Mouse (Mus musculus) stomach, embryonic 14.5 days (tissue): Measurements from ENCODE around the gene Otud5. TPM values are rescaled to one million over a fixed set of nuclear protein-coding genes. Genes with fewer than 3 reads are reported as not detected.

ENCODE experiments used
- ATAC-seq: fragments of 200-750 bp; cut with Nextera tagmentation; 2 replicates; pipeline ENCODE4 v1.8.0; 2017; ENCODE audit warnings: low read depth, moderate TSS enrichment; ENCODE audit not compliant: insufficient number of reproducible peaks, insufficient read depth, low FRiP score
- H3K27ac ChIP-seq: fragments of 300-500 bp; sonication (generic); 2 replicates; pipeline ENCODE4 v1.5.1; 2014; ENCODE audit warnings: mild to moderate bottlenecking, low read length, moderate library complexity, mixed read lengths
- H3K27me3 ChIP-seq: fragments of 300-500 bp; sonication (generic); 2 replicates; pipeline ENCODE4 v1.6.1; 2014; ENCODE audit warnings: low read length, control low read depth, mixed read lengths; ENCODE audit not compliant: control insufficient read depth, insufficient read depth
- H3K36me3 ChIP-seq: fragments of 300-500 bp; sonication (generic); 2 replicates; pipeline ENCODE4 v1.6.1; 2014; ENCODE audit warnings: mild to moderate bottlenecking, control low read depth, low read length, moderate library complexity, mixed read lengths; ENCODE audit not compliant: control insufficient read depth, insufficient read depth
- H3K4me1 ChIP-seq: fragments of 300-500 bp; sonication (generic); 2 replicates; pipeline ENCODE4 v1.6.1; 2014; ENCODE audit warnings: low read length, control low read depth, mixed read lengths; ENCODE audit not compliant: control insufficient read depth, insufficient read depth
- H3K4me2 ChIP-seq: fragments of 300-500 bp; sonication (generic); replicated peaks from 2 replicates; pipeline ENCODE4 v1.6.1; 2014; ENCODE audit warnings: low read depth, low read length, control low read depth
- H3K4me3 ChIP-seq: fragments of 300-500 bp; sonication (generic); 2 replicates; pipeline ENCODE4 v1.5.1; 2014; ENCODE audit warnings: low read depth, low read length, control low read depth
- H3K9ac ChIP-seq: fragments of 300-500 bp; sonication (generic); replicated peaks from 2 replicates; pipeline ENCODE4 v1.6.1; 2014; ENCODE audit warnings: low read depth, mild to moderate bottlenecking, control low read depth, low read length, moderate library complexity, mixed read lengths
- H3K9me3 ChIP-seq: fragments of 300-500 bp; sonication (generic); 2 replicates; pipeline ENCODE4 v1.6.1; 2016; ENCODE audit warnings: low read depth, low read length, control low read depth; ENCODE audit not compliant: control insufficient read depth
- WGBS: fragments of 180-500 bp; shearing (Covaris S2); extraction: QIAGEN DNeasy Blood & Tissue Kit; methylation state at CpG from one replicate; pipeline ENCODE4 v1.1.7; 2014; 5-methylcytosine and 5-hydroxymethylcytosine counted together
- polyA plus RNA-seq: library from polyadenylated mRNA; unstranded; fragments of >200 nt; fragmentation: Nextera tagmentation; extraction: Ambion mirVana; gene quantifications from 2 replicates; pipeline ENCODE4 v1.2.1, GENCODE M21; 2014

The Otud5 gene
- polyA plus RNA-seq, 1 experiment from 2014 or later, result 28.5 TPM

GRCm38 (mm10) chrX:7867141-7867540 is 26.0 kb downstream of the Otud5 start:
- Histone ChIP-seq H3K4me2 (no peak overlapping the region), H3K4me3 (no peak overlapping the region), H3K9me3 (no peaks in the 10 kb centered on the region), H3K4me1 (no peaks in the 10 kb centered on the region), H3K9ac (no peak overlapping the region), H3K27ac (no peak overlapping the region), H3K27me3 (no peaks in the 10 kb centered on the region), H3K36me3 (peaks cover 6% of the 10 kb centered on the region)
- ATAC-seq, result no peak
- 91% methylated on average over 1 of the region's 1 CpGs for WGBS

GRCm38 (mm10) chrX:7868506-7868905 is 27.3 kb downstream of the Otud5 start:
- no peak overlapping the region for H3K27ac ChIP-seq
- WGBS, result 52% methylated on average over 2 of the region's 2 CpGs
- H3K4me2 ChIP-seq, result no peak overlapping the region
- no peaks in the 10 kb centered on the region for H3K4me1 ChIP-seq
- H3K9ac ChIP-seq, result no peak overlapping the region
- no peak for ATAC-seq
- H3K27me3 ChIP-seq, result no peaks in the 10 kb centered on the region
- H3K9me3 ChIP-seq, result no peaks in the 10 kb centered on the region
- no peak overlapping the region for H3K4me3 ChIP-seq
- peaks cover 8% of the 10 kb centered on the region for H3K36me3 ChIP-seq

DNA sequence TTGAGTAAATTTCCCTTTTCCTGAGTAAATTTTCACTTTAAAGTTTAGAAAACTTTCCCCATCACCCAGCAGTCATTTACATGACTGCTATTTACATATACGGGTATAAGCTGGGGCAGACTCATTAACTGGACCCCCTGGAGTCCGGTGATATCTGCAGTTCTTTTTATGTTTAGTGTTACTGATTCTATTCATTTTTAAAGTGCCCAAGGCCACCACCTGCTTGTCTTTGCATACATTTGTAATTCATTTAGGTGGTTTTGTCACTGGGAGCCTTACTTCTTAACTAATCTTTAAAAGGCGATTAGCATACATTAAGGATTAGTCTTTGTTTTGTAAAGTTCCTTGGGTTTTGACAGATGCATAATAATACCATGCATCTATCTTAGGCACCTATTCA is 28.7 kb downstream of the Otud5 start:
- H3K27me3 ChIP-seq, result no peaks in the 10 kb centered on the region
- ATAC-seq, result no peak

DNA sequence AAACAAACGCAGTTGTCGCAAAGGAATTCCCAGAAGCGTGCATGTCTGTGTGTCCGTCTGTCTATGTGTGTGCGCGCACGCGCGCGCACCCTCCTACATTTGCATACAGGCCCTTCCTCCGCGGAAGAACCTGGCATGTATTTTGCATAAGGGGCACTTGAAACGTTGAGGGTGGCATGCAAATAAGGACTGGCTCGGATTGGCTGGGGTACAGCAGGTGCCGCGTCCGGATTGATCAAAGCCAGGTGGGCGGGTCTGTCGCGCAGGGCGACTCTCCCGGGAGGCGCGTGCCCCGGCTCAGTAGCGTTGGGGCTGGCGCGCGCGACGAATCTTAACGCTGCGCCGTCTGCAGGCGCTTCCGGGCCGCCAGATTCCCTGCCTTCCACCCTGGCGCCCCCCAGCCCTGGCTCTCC is 36.8 kb downstream of the Otud5 start, which contains the start of gene Pim2:
TSS of gene Pim2 (plus strand) at position 256 of the 413 bp plus-strand sequence.
- WGBS, result 16% methylated on average over 38 of the region's 38 CpGs
- H3K27ac ChIP-seq, result no peak within 1 kb of the TSS
- H3K36me3 ChIP-seq, result peaks cover 4% of the 10 kb centered on the region; the same call in 1 of the 2 replicates
- H3K9ac ChIP-seq, result no peak within 1 kb of the TSS; the same call in 1 of the 2 replicates
- H3K9me3 ChIP-seq, result no peaks in the 10 kb centered on the region
- H3K4me2 ChIP-seq, result peak within 1 kb of the TSS; percentile 85
- no peaks in the 10 kb centered on the region for H3K27me3 ChIP-seq
- ATAC-seq, result peak; percentile 93
- H3K4me1 ChIP-seq, result no peaks in the 10 kb centered on the region
- H3K4me3 ChIP-seq, result peak within 1 kb of the TSS; percentile 35

More for the DNA sequence above, 28.7 kb downstream of the Otud5 start:
- no peak overlapping the region for H3K9ac ChIP-seq
- H3K4me3 ChIP-seq, result no peak overlapping the region
- no peak overlapping the region for H3K27ac ChIP-seq
- H3K4me1 ChIP-seq, result no peaks in the 10 kb centered on the region
- no peaks in the 10 kb centered on the region for H3K9me3 ChIP-seq
- 47% methylated on average over 3 of the region's 3 CpGs for WGBS
- H3K4me2 ChIP-seq, result no peak overlapping the region
- H3K36me3 ChIP-seq, result peaks cover 10% of the 10 kb centered on the region

GRCm38 (mm10) chrX:7878495-7878894 is 37.3 kb downstream of the Otud5 start:
- peak overlapping the region; percentile 85 for H3K4me2 ChIP-seq
- H3K9ac ChIP-seq, result no peak overlapping the region; the same call in 1 of the 2 replicates
- peaks cover 2% of the 10 kb centered on the region; the same call in 1 of the 2 replicates for H3K36me3 ChIP-seq
- H3K4me3 ChIP-seq, result peak overlapping the region; percentile 35
- no peak overlapping the region for H3K27ac ChIP-seq
- peak; percentile 16; the same call in 1 of the 2 replicates for ATAC-seq
- no peaks in the 10 kb centered on the region for H3K27me3 ChIP-seq
- 25% methylated on average over 21 of the region's 21 CpGs for WGBS
- H3K9me3 ChIP-seq, result no peaks in the 10 kb centered on the region
- no peaks in the 10 kb centered on the region for H3K4me1 ChIP-seq

DNA sequence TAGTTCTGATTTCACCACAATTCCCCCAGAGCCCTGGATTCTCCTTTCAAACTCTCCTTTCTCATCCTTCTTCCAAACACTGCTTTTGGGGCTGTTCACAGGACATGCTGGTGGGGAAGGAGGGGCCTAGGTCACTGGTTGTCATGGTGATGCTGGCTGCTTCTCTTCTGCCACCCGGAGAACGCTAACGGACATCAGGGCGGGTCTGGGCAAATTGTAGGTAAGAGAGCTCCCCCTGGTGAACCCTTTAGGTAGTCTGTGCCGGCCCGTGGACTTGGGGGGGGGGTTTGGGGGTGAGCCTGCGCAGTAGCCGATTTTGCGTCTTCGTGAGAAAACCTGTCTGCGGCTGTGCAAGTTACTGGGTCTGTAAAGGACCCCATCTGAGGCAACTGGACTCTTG is 38.7 kb downstream of the Otud5 start:
- H3K9me3 ChIP-seq, result no peaks in the 10 kb centered on the region
- H3K9ac ChIP-seq, result no peak overlapping the region
- H3K4me3 ChIP-seq, result no peak overlapping the region
- WGBS, result 10% methylated on average over 11 of the region's 11 CpGs
- H3K36me3 ChIP-seq, result no peaks in the 10 kb centered on the region
- H3K4me2 ChIP-seq, result peak overlapping the region; percentile 28; the same call in 1 of the 2 replicates
- H3K27ac ChIP-seq, result no peak overlapping the region
- ATAC-seq, result no peak; the same call in 1 of the 2 replicates
- H3K4me1 ChIP-seq, result no peaks in the 10 kb centered on the region
- H3K27me3 ChIP-seq, result no peaks in the 10 kb centered on the region

DNA sequence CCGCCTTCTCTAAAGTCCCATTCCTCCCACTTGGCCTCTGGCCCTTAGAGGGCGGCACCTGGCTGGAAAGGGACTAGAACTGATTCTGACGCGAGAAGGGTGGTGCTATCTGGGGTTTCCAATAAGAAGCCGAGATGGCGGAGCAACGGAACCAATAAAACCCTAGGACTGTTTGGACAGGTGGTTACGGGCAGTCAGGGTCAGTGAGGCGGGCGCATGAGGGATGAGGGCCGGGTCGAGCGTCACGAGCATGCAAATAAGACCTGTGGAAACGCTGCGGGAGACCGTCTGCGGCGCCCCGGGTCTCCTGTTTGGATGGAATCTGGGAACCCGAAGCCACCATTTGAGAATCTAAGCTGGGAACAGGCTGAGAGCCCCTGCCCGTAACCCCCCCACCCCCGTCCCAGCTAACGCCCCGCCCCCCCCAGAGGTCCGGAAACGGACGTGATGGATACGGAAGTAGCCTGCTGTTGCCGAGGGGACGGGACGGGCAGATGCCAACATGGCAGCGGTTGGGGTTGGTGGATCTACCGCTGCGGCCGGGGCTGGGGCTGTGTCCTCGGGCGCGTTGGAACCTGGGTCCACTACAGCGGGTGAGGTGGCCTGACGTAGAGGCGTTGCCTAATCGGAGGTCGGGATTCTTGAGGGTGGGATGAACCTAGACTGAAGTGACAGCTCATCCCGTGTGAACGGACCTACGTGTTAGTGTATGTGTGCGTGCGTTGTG is 42.8 kb downstream of the Otud5 start, which contains the start of gene Slc35a2:
TSS of gene Slc35a2 (plus strand) at position 188 of the 727 bp plus-strand sequence.
- no peaks in the 10 kb centered on the region for H3K27me3 ChIP-seq
- peak within 1 kb of the TSS; percentile 67 for H3K27ac ChIP-seq
- H3K9ac ChIP-seq, result peak within 1 kb of the TSS; percentile 25
- peak; percentile 92 for ATAC-seq
- peak within 1 kb of the TSS; percentile 59 for H3K4me2 ChIP-seq
- peak within 1 kb of the TSS; percentile 46 for H3K4me3 ChIP-seq
- H3K4me1 ChIP-seq, result no peaks in the 10 kb centered on the region
- 22% methylated on average over 49 of the region's 49 CpGs for WGBS
- no peaks in the 10 kb centered on the region for H3K36me3 ChIP-seq
- H3K9me3 ChIP-seq, result no peaks in the 10 kb centered on the region

DNA sequence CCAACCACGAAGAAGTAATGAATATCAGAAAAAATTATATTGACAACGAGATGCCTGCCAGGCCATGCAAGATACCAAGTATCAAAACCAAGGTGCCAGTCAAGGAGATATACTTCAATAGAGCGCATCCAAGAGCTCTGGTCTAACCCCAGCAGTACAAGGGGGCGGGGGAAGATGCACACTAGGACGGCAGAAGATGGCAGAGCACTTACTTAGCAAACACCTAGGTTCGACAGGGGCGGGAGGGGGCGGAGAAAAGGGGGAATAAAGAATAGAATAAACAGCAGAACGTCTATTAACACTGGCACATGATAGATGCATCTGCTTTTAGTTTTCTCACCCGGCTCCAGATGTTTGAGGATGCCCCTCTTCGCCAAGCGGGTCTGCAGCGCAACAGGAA is 57.0 kb downstream of the Otud5 start:
- Histone ChIP-seq H3K9me3 (no peaks in the 10 kb centered on the region), H3K27ac (no peak overlapping the region), H3K27me3 (no peaks in the 10 kb centered on the region), H3K9ac (peak overlapping the region; percentile 33; the same call in 1 of the 2 replicates), H3K4me2 (peak overlapping the region; percentile 45), H3K4me1 (no peaks in the 10 kb centered on the region), H3K4me3 (peak overlapping the region; percentile 51), H3K36me3 (no peaks in the 10 kb centered on the region; the same call in 1 of the 2 replicates)
- no peak for ATAC-seq
- 32% methylated on average over 13 of the region's 13 CpGs for WGBS
